ENCODE assay signal across 22 mouse cellular contexts in genomic region chr19:29888946-29889345, GRCm38 (mm10). TPM values are rescaled to one million over a fixed set of nuclear protein-coding genes. Genes with fewer than 3 reads are reported as not detected.
DNase-seq lines count a peak whose midpoint lies in the region; ATAC-seq and TF ChIP-seq lines count a peak whose summit lies in the region.
"Had no signal": no experiment of that assay in that cellular context is flagged by ENCODE, and none has a peak within 500 bp of the region (broad histone marks: within the 10 kb centered on the region; RNA-seq: fewer than 3 reads in every experiment).

No protein-coding gene starts in this region.

- no peaks in the 10 kb centered on the region for H3K79me2 ChIP-seq in heart, adult 2 months (replicated peaks; ENCODE audit: control insufficient read depth, insufficient read depth, low read length)

- no peaks in the 10 kb centered on the region for H3K27me3 ChIP-seq in heart, adult 2 months (ENCODE audit: control insufficient read depth, insufficient read depth, low read length)
- no peaks in the 10 kb centered on the region for H3K27me3 ChIP-seq in forebrain, embryonic 11.5 days (ENCODE audit: control insufficient read depth, insufficient read depth, low read length)
- H3K27me3 ChIP-seq: embryonic facial prominence, embryonic 12.5 days; forebrain, embryonic 13.5 days; forebrain, embryonic 15.5 days; Patski had no signal

- TF ChIP-seq EP300 in heart, adult 2 months (IDR thresholded peaks at IDR 0.05; ENCODE audit: insufficient read depth, low read depth, low read length): no peak

- no peak for TF ChIP-seq POLR2A in heart, adult 2 months (IDR thresholded peaks at IDR 0.05; ENCODE audit: insufficient read depth, low read depth, low read length)

- H3K36me3 ChIP-seq in heart, adult 2 months (ENCODE audit: control insufficient read depth, insufficient read depth, low read length): no peaks in the 10 kb centered on the region
- no peaks in the 10 kb centered on the region for H3K36me3 ChIP-seq in forebrain, embryonic 11.5 days (ENCODE audit: control insufficient read depth, insufficient read depth, low read length)
- H3K36me3 ChIP-seq: embryonic facial prominence, embryonic 10.5 days; embryonic facial prominence, embryonic 12.5 days; forebrain, embryonic 15.5 days had no signal

- no peaks in the 10 kb centered on the region; the same call in 1 of the 2 replicates for H3K4me1 ChIP-seq in heart, adult 2 months (ENCODE audit: control insufficient read depth, insufficient read depth, low read length)
- H3K4me1 ChIP-seq in forebrain, embryonic 11.5 days (replicated peaks; ENCODE audit: control insufficient read depth, insufficient read depth, low read length): no peaks in the 10 kb centered on the region
- H3K4me1 ChIP-seq: embryonic facial prominence, embryonic 12.5 days; forebrain, embryonic 13.5 days; forebrain, embryonic 15.5 days had no signal

- no peak for ATAC-seq in forebrain, embryonic 11.5 days (replicated peaks; ENCODE audit: low FRiP score)
- ATAC-seq: activated CD4-positive, CD25-positive, alpha-beta regulatory T cell, adult 4 months; forebrain, embryonic 13.5 days; forebrain, embryonic 15.5 days; forebrain, postnatal 0 days; Patski had no signal

- TF ChIP-seq CTCF in gastrocnemius, adult 2 months (IDR thresholded peaks at IDR 0.05): no peak
- TF ChIP-seq CTCF in heart, adult 2 months (IDR thresholded peaks at IDR 0.05): no peak

- peak overlapping the region; percentile 5; the same call in 1 of the 2 replicates for H3K4me3 ChIP-seq in gastrocnemius, adult 2 months
- H3K4me3 ChIP-seq in heart, adult 2 months: no peak overlapping the region
- no peak overlapping the region for H3K4me3 ChIP-seq in forebrain, embryonic 11.5 days (ENCODE audit: low read depth, low read length)
- H3K4me3 ChIP-seq: embryonic facial prominence, embryonic 10.5 days; embryonic facial prominence, embryonic 12.5 days; forebrain, embryonic 13.5 days; forebrain, embryonic 15.5 days had no signal

- intact Hi-C loops in gastrocnemius, adult 2 months (cut with DNase I): no loop called here
- intact Hi-C loops in heart, adult 2 months (cut with DNase I): no loop called here
- intact Hi-C loops in gastrocnemius, postnatal 14 days (cut with DNase I; ENCODE audit: low total_unique reads): no loop called here

- H3K4me2 ChIP-seq in forebrain, embryonic 11.5 days (ENCODE audit: low read depth, low read length, severe bottlenecking): no peak overlapping the region
- H3K4me2 ChIP-seq: embryonic facial prominence, embryonic 12.5 days; forebrain, embryonic 13.5 days; forebrain, embryonic 15.5 days had no signal

- DNase-seq in gastrocnemius, adult 2 months: peak; percentile 51
- no peak for DNase-seq in gastrocnemius, postnatal 10 days
- DNase-seq in heart, adult 18-20 months: peak; percentile 42 to 47
- no peak for DNase-seq in heart, adult 2 months
- peak; percentile 14 for DNase-seq in gastrocnemius, postnatal 14 days
- DNase-seq in layer of hippocampus, postnatal 25 days (ENCODE audit: extremely low spot score in 1 of 2, low spot score in 1 of 2): no peak
- no peak for DNase-seq in forebrain, embryonic 11.5 days (ENCODE audit: low spot score)
- DNase-seq: adrenal gland, adult 8-10 months; adrenal gland, postnatal 14 days; adrenal gland, postnatal 36 days; cerebellum, adult 11-12 months; cerebellum, adult 2 months; cerebellum, adult 9-10 months; cerebellum, postnatal 10 days; cerebellum, postnatal 25 days; forebrain, postnatal 0 days had no signal

- no peak overlapping the region for H3K9ac ChIP-seq in heart, adult 2 months (ENCODE audit: low read depth, low read length)
- no peak overlapping the region for H3K9ac ChIP-seq in forebrain, embryonic 11.5 days (ENCODE audit: low read length)
- H3K9ac ChIP-seq: embryonic facial prominence, embryonic 12.5 days; forebrain, embryonic 13.5 days; forebrain, embryonic 15.5 days; forebrain, postnatal 0 days had no signal

- peak overlapping the region; percentile 56 for H3K27ac ChIP-seq in gastrocnemius, adult 2 months
- H3K27ac ChIP-seq in heart, adult 2 months: no peak overlapping the region
- no peak overlapping the region for H3K27ac ChIP-seq in forebrain, embryonic 11.5 days (ENCODE audit: low read depth, low read length)
- H3K27ac ChIP-seq: embryonic facial prominence, embryonic 10.5 days; embryonic facial prominence, embryonic 12.5 days; forebrain, embryonic 13.5 days; forebrain, embryonic 15.5 days had no signal

- H3K9me3 ChIP-seq in forebrain, embryonic 11.5 days (ENCODE audit: control insufficient read depth, low read length): no peaks in the 10 kb centered on the region
- H3K9me3 ChIP-seq: embryonic facial prominence, embryonic 10.5 days; embryonic facial prominence, embryonic 12.5 days; forebrain, embryonic 13.5 days; forebrain, embryonic 15.5 days had no signal

- WGBS in heart, adult 2 months: 76% methylated on average over 6 of the region's 6 CpGs
- 88% methylated on average over 6 of the region's 6 CpGs for WGBS in forebrain, embryonic 11.5 days

RNA-seq across cellular contexts. Expression of gene Il33, which starts 36.0 kb away (rescaled TPM):
- total RNA-seq in gastrocnemius, adult 2 months (2021): 1 to 10 TPM; 5.7 to 5.9 TPM
- total RNA-seq in gastrocnemius, postnatal 10 days (2021): 1 to 10 TPM; 6.8 to 7.1 TPM
- 1 to 10 TPM; 4.9 to 8.3 TPM for total RNA-seq in heart, adult 18-20 months (2021)
- total RNA-seq in heart, adult 2 months (2021): 1 to 10 TPM; 5.7 to 8.2 TPM
- polyA plus RNA-seq in heart, adult 2 months (2012; rRNA removed): 3.7 and 7.3 TPM in 2 replicates
- 1 to 10 TPM; 5.1 to 6.9 TPM for total RNA-seq in gastrocnemius, postnatal 14 days (2021)
- 10 to 100 TPM; 20.2 to 22.6 TPM for total RNA-seq in layer of hippocampus, postnatal 25 days (2021)
- 0.40 and 0.53 TPM in 2 replicates for polyA plus RNA-seq in forebrain, embryonic 11.5 days (2014; fragmentation: Nextera tagmentation; extraction: Ambion mirVana)
- polyA plus RNA-seq: activated CD4-positive, CD25-positive, alpha-beta regulatory T cell, adult 4 months had no signal

Comparison
In these comparisons a context has a peak if more than half of its experiments do, and no peak if none do; other contexts are left out.
1. DNase-seq: peak in gastrocnemius, adult 2 months (single experiment), heart, adult 18-20 months (2 of 2) and gastrocnemius, postnatal 14 days (single experiment); none in gastrocnemius, postnatal 10 days (single experiment), heart, adult 2 months (0 of 2), layer of hippocampus, postnatal 25 days (0 of 2) and forebrain, embryonic 11.5 days (single experiment).